In the genomic region with DNA sequence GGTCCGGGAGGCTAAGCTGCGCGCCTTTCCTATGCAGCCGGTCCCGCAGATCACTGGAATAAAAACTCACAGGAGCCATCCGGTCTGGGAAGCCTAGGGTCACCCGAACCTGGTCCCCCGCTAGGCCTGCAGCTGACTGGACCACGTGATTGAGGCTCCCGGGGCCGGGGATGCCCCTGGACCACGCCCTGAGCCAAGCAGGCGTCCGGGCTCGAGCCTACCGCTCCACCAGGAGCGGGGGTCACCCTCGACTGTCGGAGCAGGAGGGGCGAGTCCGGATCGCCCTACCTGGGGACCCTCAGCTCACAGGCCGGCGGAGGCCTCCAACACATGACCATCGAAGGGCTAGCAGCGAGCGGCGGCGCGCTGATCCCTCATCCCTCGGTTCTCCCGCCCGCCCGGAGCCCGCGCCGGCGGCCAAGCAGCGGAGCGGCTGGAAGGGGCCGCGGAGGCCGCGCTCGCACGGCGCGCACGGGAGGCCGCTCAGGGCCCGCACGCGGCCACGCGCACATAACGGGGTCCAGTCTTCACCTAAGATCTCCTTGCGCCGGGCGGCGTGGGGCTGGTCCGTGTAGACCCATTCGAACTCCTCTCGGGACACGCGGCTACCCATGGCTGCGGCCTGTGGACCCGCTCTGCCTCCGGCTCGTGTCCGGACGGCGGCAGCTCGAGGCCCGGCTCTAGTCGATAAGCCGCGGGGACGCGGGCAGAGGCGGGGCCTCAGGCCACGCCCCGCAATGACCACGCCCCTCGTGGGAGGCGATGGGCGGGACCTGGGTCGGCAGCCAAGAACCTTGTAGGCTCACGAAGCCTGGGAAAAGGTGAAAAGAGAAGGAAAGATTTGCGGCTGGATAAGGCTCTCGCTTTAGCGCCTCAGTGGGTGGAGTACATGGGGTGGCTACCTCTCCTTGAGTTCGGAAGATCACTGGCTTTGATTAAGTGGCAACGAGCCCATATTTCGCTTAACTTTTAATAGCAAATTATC, we compare ENCODE assay signal across 8 mouse cellular contexts. TPM values are rescaled to one million over a fixed set of nuclear protein-coding genes. Genes with fewer than 3 reads are reported as not detected.
A peak's percentile ranks its signal among the peaks of the same experiment; 100 is the strongest.
DNase-seq lines count a peak whose midpoint lies in the region; ATAC-seq and TF ChIP-seq lines count a peak whose summit lies in the region.

Degs1 (minus strand) TSS at position 714 of the 985 bp plus-strand sequence.

- H3K9me3 ChIP-seq in hindbrain, embryonic 13.5 days = no peaks in the 10 kb centered on the region

- peak within 1 kb of the TSS; percentile 84 for H3K4me2 ChIP-seq in hindbrain, embryonic 13.5 days

- in situ Hi-C loops in Patski (cut with MboI; ENCODE audit: low pct_unique_long_range_greater_than_20kb) = no loop called here

- H3K4me1 ChIP-seq in hindbrain, embryonic 13.5 days (replicated peaks) = peaks cover 21% of the 10 kb centered on the region

- DNase-seq in Patski (ENCODE audit: low read depth, low spot score) = peak; percentile 56
- DNase-seq in cerebellum, postnatal 14 days = peak; percentile 95 to 98
- peak; percentile 83 to 92 for DNase-seq in frontal cortex, postnatal 14 days (ENCODE audit: low spot score in 2 of 2)
- DNase-seq in layer of hippocampus, postnatal 25 days (ENCODE audit: extremely low spot score in 1 of 2, low spot score in 1 of 2) = peak; percentile 85
- peak; percentile 95 for DNase-seq in lung, postnatal 25 days (ENCODE audit: low spot score)
- peak; percentile 94 for DNase-seq in retina, embryonic 14.5 days (ENCODE audit: low spot score)
- peak; percentile 96 for DNase-seq in thymus, postnatal 4 days

- ATAC-seq in Patski = peak; percentile 68
- peak; percentile 94 for ATAC-seq in hindbrain, embryonic 13.5 days (ENCODE audit: low FRiP score)

- POLR2A ChIA-PET in Patski (lab: Charles Lee) = interaction anchor here (1.2 to 1.5 kb wide), 2 partner anchors 59 to 92 kb away, joined by 3 to 4 read pairs; no protein-coding TSS in a partner anchor

- WGBS in hindbrain, embryonic 13.5 days = under 1% methylated on average over 85 of the region's 94 CpGs

- H3K9ac ChIP-seq in hindbrain, embryonic 13.5 days = peak within 1 kb of the TSS; percentile 92

- H3K27ac ChIP-seq in hindbrain, embryonic 13.5 days = peak within 1 kb of the TSS; percentile 88

- no peaks in the 10 kb centered on the region for H3K27me3 ChIP-seq in Patski
- no peaks in the 10 kb centered on the region; the same call in 1 of the 2 replicates for H3K27me3 ChIP-seq in hindbrain, embryonic 13.5 days

- H3K4me3 ChIP-seq in hindbrain, embryonic 13.5 days = peak within 1 kb of the TSS; percentile 81

- CTCF ChIA-PET in Patski (lab: Charles Lee) = interaction anchor here (1.2 kb wide), 1 partner anchor 13 kb away, joined by 3 read pairs; no protein-coding TSS in a partner anchor

- no peak for TF ChIP-seq CTCF in Patski (IDR thresholded peaks at IDR 0.05)

- peaks cover 19% of the 10 kb centered on the region for H3K36me3 ChIP-seq in hindbrain, embryonic 13.5 days

RNA-seq across cellular contexts. Expression of gene Degs1, which starts in this region (rescaled TPM):
- 250 TPM for polyA plus RNA-seq in Patski (2021)
- 70.9 and 76.2 TPM in 2 replicates for polyA plus RNA-seq in hindbrain, embryonic 13.5 days (2015; fragmentation: Nextera tagmentation; extraction: Ambion mirVana)
- total RNA-seq in layer of hippocampus, postnatal 25 days (2021) = 10 to 100 TPM; 77.6 to 90.6 TPM

Comparison
In these comparisons a context has a peak if more than half of its experiments do, and no peak if none do; other contexts are left out.
1. Peak in every context shown above with its lines: DNase-seq, ATAC-seq, H3K4me3 ChIP-seq and H3K27ac ChIP-seq.